Mouse (Mus musculus) WW6 (cell line): Measurements from ENCODE around the gene Col1a2.

Experiments used
- DNase-seq: peaks from one replicate; pipeline ENCODE4 v3.0.0-alpha.2; 2013; ENCODE audit warnings: low read depth, low spot score

Gene Col1a2

DNA sequence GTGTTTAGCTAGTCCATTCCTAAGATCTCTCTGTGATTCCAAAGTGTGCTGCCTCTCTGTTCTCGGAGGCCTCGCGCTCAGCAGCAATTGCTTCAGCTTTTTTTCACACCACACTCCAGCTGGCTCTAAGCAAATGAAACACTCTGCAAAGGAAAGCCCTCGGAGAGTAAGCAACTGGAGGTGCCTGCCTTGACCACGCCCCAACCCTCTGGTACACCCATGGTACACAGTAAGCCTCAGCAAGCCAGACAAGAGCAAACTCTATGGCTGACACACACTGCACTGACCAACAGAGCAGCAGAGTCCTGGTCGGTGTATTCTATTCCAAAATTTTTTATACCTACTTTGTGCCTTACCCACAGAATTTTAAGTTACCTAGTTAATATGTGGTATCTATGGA lies 78.9 kb downstream of the Col1a2 start:
- DNase-seq = no peak

- no peak for DNase-seq
These were observed 83.3 kb downstream of the Col1a2 start for GRCm38 (mm10) chr6:4587946-4588345.

DNA sequence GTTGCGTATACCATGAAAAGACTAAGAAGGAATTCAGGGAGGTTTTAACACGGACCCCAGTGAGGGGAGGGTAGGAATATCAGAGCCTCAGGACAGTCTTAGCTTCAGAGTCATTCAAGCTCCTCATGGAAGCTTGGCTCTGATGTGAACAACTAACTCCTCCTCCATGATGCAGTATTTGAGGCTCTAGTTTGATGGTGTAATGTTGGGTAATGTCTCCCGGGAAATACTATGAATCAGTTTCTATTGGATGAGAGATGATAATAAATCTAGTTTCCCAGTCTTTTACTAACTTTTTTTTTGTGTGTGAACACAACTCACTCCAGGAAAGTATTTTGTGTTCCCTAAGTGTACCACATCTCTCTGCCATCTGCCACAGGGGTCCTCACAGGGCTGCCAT lies 84.1 kb downstream of the Col1a2 start:
- no peak for DNase-seq

DNA sequence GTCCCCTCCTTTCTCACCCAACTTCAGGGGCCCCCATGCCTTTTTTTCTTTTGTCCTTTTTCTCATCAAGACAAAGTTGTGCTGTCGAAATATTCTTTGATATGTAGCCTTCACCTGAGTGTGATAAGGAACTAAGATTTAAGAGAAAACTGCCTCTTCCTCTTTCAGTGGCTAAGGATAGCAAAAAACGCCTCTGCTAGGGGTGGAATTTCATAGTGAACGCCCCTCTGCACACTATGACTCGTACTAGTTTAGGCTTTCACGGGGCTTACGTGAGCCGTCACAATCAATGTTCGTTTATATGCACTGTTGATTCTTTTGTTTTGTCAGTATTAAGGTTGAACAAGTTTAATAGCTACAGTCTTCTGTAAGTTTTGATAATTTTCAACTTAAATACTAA lies 85.5 kb downstream of the Col1a2 start:
- DNase-seq = no peak
